Mouse (Mus musculus) layer of hippocampus, postnatal 10 days (tissue): ENCODE data around the gene Eml3. TPM values are rescaled to one million over a fixed set of nuclear protein-coding genes. Genes with fewer than 3 reads are reported as not detected.

Experiments
- DNase-seq, 2 experiments: peaks; one replicate each; pipeline ENCODE4 v3.0.0; 2021; ENCODE audit warnings: low spot score in 2 of 2
- total RNA-seq, 2 experiments: library from RNA; stranded (reverse); gene quantifications; 2 replicates each; pipeline ENCODE4 v1.2.3; 2021

Gene Eml3
- total RNA-seq, 2 experiments from 2014 or later, result 11.0 to 11.9 TPM

- DNase-seq, result no peak
These were observed 17.5 kb upstream of the Eml3 start for GRCm38 (mm10) chr19:8911810-8912209.

- DNase-seq, result no peak
These were observed 15.1 kb upstream of the Eml3 start for GRCm38 (mm10) chr19:8914212-8914611.

GRCm38 (mm10) chr19:8919000-8919399 lies 10.4 kb upstream of the Eml3 start:
- DNase-seq, result no peak

- DNase-seq, result no peak
These were observed 9.7 kb upstream of the Eml3 start for GRCm38 (mm10) chr19:8919684-8920072.

GRCm38 (mm10) chr19:8920073-8920736 lies 9.1 kb upstream of the Eml3 start, which contains the start of gene B3gat3:
TSS of gene B3gat3 (plus strand) at chr19:8920374.
- peak; percentile 90 to 92 for DNase-seq

GRCm38 (mm10) chr19:8920836-8921291 lies 8.5 kb upstream of the Eml3 start:
- no peak for DNase-seq

GRCm38 (mm10) chr19:8921741-8922140 lies 7.6 kb upstream of the Eml3 start:
- no peak for DNase-seq

GRCm38 (mm10) chr19:8926766-8927165 lies 2.6 kb upstream of the Eml3 start:
- DNase-seq, result no peak

- DNase-seq, result no peak
These were observed 1.3 kb upstream of the Eml3 start for GRCm38 (mm10) chr19:8927891-8928525.

GRCm38 (mm10) chr19:8928689-8929223 lies 596 bp upstream of the Eml3 start:
- no peak for DNase-seq

- DNase-seq, result no peak
These were observed 765 bp downstream of the Eml3 start for GRCm38 (mm10) chr19:8930117-8930516.

- DNase-seq, result no peak
These were observed 1.4 kb downstream of the Eml3 start for GRCm38 (mm10) chr19:8930771-8931170.

- no peak for DNase-seq
These were observed 7.4 kb downstream of the Eml3 start for GRCm38 (mm10) chr19:8936736-8937135.

GRCm38 (mm10) chr19:8940526-8941133 lies 11.3 kb downstream of the Eml3 start:
- no peak for DNase-seq

GRCm38 (mm10) chr19:8941136-8941514 lies 11.8 kb downstream of the Eml3 start:
- DNase-seq, result no peak

- DNase-seq, result peak; percentile 98
These were observed 12.3 kb downstream of the Eml3 start, which contains the start of gene Mta2 for GRCm38 (mm10) chr19:8941515-8942217. TSS of gene Mta2 (plus strand) at chr19:8941875.

- no peak for DNase-seq
These were observed 13.1 kb downstream of the Eml3 start for GRCm38 (mm10) chr19:8942276-8942964.

GRCm38 (mm10) chr19:8943047-8943446 lies 13.7 kb downstream of the Eml3 start:
- no peak for DNase-seq

- DNase-seq, result no peak
These were observed 14.7 kb downstream of the Eml3 start for GRCm38 (mm10) chr19:8944062-8944461.

- DNase-seq, result peak; percentile 62 to 69
These were observed 15.4 kb downstream of the Eml3 start for GRCm38 (mm10) chr19:8944750-8945149.

- DNase-seq, result no peak
These were observed 15.9 kb downstream of the Eml3 start for GRCm38 (mm10) chr19:8945251-8945650.
